Mouse (Mus musculus): ENCODE measurements at regions not wholly inside any gene's neighbourhood (a gene's known extent, or its start where the extent isn't known, plus 50 kb on each side); places are given as distances from the start of the nearest gene placed in this dataset.

- TF ChIP-seq CTCF (IDR thresholded peaks at IDR 0.05; ENCODE audit: extremely low read depth, insufficient read depth, low read length) (no peak), POLR2A (IDR thresholded peaks at IDR 0.05; ENCODE audit: extremely low read depth, insufficient read depth, low read length) (no peak)
Measured at GRCm38 (mm10) chr16:62498761-62499160, 287.9 kb downstream of the Nsun3 start.

All from cortical plate, adult 2 months (tissue).